ENCODE assay signal across 8 mouse cellular contexts in genomic region chr13:55535191-55535590, GRCm38 (mm10). TPM values are rescaled to one million over a fixed set of nuclear protein-coding genes. Genes with fewer than 3 reads are reported as not detected.
DNase-seq lines count a peak whose midpoint lies in the region; ATAC-seq and TF ChIP-seq lines count a peak whose summit lies in the region.

No protein-coding gene starts in this region.

- ATAC-seq in heart, embryonic 14.5 days (ENCODE audit: insufficient number of reproducible peaks, insufficient read depth, low FRiP score, low read depth) = no peak
- ATAC-seq in hindbrain, embryonic 12.5 days (ENCODE audit: low FRiP score) = no peak
- no peak for ATAC-seq in midbrain, embryonic 12.5 days (ENCODE audit: low FRiP score, low read depth)

- TF ChIP-seq CTCF in bone marrow macrophage, adult 2 months (IDR thresholded peaks at IDR 0.05; ENCODE audit: low read depth, low read length) = no peak

- H3K36me3 ChIP-seq in heart, embryonic 14.5 days (ENCODE audit: control insufficient read depth, insufficient read depth, low read length) = peaks cover 76% of the 10 kb centered on the region
- H3K36me3 ChIP-seq in hindbrain, embryonic 12.5 days = peaks cover 69% of the 10 kb centered on the region
- peaks cover 76% of the 10 kb centered on the region for H3K36me3 ChIP-seq in midbrain, embryonic 12.5 days

- H3K4me1 ChIP-seq in heart, embryonic 14.5 days (ENCODE audit: control insufficient read depth in 2 of 2, insufficient read depth in 2 of 2, low read length in 2 of 2) = peaks cover 2 to 9% of the 10 kb centered on the region in 2 experiments; a peak in 2 of 4 replicates
- H3K4me1 ChIP-seq in bone marrow macrophage, adult 2 months (ENCODE audit: control insufficient read depth, insufficient read depth, low read length) = peaks cover 10% of the 10 kb centered on the region
- H3K4me1 ChIP-seq in hindbrain, embryonic 12.5 days = peaks cover 14% of the 10 kb centered on the region
- H3K4me1 ChIP-seq in midbrain, embryonic 12.5 days = peaks cover 15% of the 10 kb centered on the region

- no peak for TF ChIP-seq POLR2A in bone marrow macrophage, adult 2 months (IDR thresholded peaks at IDR 0.05; ENCODE audit: borderline replicate concordance, low read depth, low read length)

- no peak overlapping the region; the same call in 1 of the 2 replicates for H3K9ac ChIP-seq in heart, embryonic 14.5 days (ENCODE audit: low read length)
- peak overlapping the region; percentile 85; the same call in 1 of the 2 replicates for H3K9ac ChIP-seq in hindbrain, embryonic 12.5 days
- H3K9ac ChIP-seq in midbrain, embryonic 12.5 days (replicated peaks) = 0 out of 2 replicates have a peak overlapping the region, but pooled peaks have one; percentile 83

- no peaks in the 10 kb centered on the region for H3K27me3 ChIP-seq in heart, embryonic 14.5 days (ENCODE audit: control insufficient read depth, insufficient read depth, low read length)
- no peaks in the 10 kb centered on the region for H3K27me3 ChIP-seq in hindbrain, embryonic 12.5 days
- H3K27me3 ChIP-seq in midbrain, embryonic 12.5 days = no peaks in the 10 kb centered on the region

- intact Hi-C loops in heart, postnatal 14 days (cut with DNase I) = no loop called here

- no peak overlapping the region for H3K27ac ChIP-seq in heart, embryonic 14.5 days (replicated peaks in 1 of 2; ENCODE audit: control insufficient read depth in 1 of 2, insufficient read depth in 1 of 2, low read depth in 2 of 2, low read length in 2 of 2)
- no peak overlapping the region for H3K27ac ChIP-seq in bone marrow macrophage, adult 2 months (ENCODE audit: insufficient read depth, low read depth, low read length)
- H3K27ac ChIP-seq in hindbrain, embryonic 12.5 days = no peak overlapping the region
- no peak overlapping the region for H3K27ac ChIP-seq in midbrain, embryonic 12.5 days (replicated peaks)

- no peak for DNase-seq in heart, postnatal 14 days
- no peak for DNase-seq in right cerebral cortex, postnatal 14 days
- DNase-seq in urinary bladder, postnatal 25 days (ENCODE audit: low spot score) = no peak
- DNase-seq in thymus, postnatal 10 days (ENCODE audit: low spot score in 2 of 2) = no peak

- H3K4me3 ChIP-seq in heart, embryonic 14.5 days (ENCODE audit: control insufficient read depth in 1 of 2, insufficient read depth in 1 of 2, low read depth in 1 of 2, low read length in 2 of 2) = peak overlapping the region in 1 of 2 experiments; percentile 87; a peak in 1 of 4 replicates
- peak overlapping the region; percentile 96 for H3K4me3 ChIP-seq in bone marrow macrophage, adult 2 months (ENCODE audit: insufficient read depth, low read length)
- H3K4me3 ChIP-seq in hindbrain, embryonic 12.5 days = peak overlapping the region; percentile 87
- H3K4me3 ChIP-seq in midbrain, embryonic 12.5 days = peak overlapping the region; percentile 93

- WGBS in heart, embryonic 14.5 days = 92% methylated on average over 15 of the region's 15 CpGs
- 94% methylated on average over 15 of the region's 15 CpGs for WGBS in hindbrain, embryonic 12.5 days
- 96% methylated on average over 15 of the region's 15 CpGs for WGBS in midbrain, embryonic 12.5 days

- no peaks in the 10 kb centered on the region for H3K9me3 ChIP-seq in heart, embryonic 14.5 days (ENCODE audit: control insufficient read depth, low read length)
- H3K9me3 ChIP-seq in hindbrain, embryonic 12.5 days (replicated peaks) = no peaks in the 10 kb centered on the region
- no peaks in the 10 kb centered on the region for H3K9me3 ChIP-seq in midbrain, embryonic 12.5 days

- peak overlapping the region; percentile 92 for H3K4me2 ChIP-seq in heart, embryonic 14.5 days (ENCODE audit: low read length)
- H3K4me2 ChIP-seq in hindbrain, embryonic 12.5 days (replicated peaks) = peak overlapping the region; percentile 95
- H3K4me2 ChIP-seq in midbrain, embryonic 12.5 days (replicated peaks) = peak overlapping the region; percentile 100

RNA-seq across cellular contexts. Expression of gene Ddx41, which starts 1.3 kb away (rescaled TPM):
- 27.8 and 28.9 TPM in 2 replicates for polyA plus RNA-seq in heart, embryonic 14.5 days (2014; fragmentation: Nextera tagmentation; extraction: Ambion mirVana)
- total RNA-seq in heart, postnatal 14 days (2021) = 10 to 100 TPM; 14.4 to 14.8 TPM
- 39.1 and 39.8 TPM in 2 replicates for polyA plus RNA-seq in bone marrow macrophage, adult 2 months (2012; ENCODE audit: insufficient read depth, insufficient read length, missing spikeins)
- 64.0 and 64.6 TPM in 2 replicates for polyA plus RNA-seq in hindbrain, embryonic 12.5 days (2016; fragmentation: Nextera tagmentation; extraction: Ambion mirVana)
- 64.6 and 73.4 TPM in 2 replicates for polyA plus RNA-seq in midbrain, embryonic 12.5 days (2016; fragmentation: Nextera tagmentation; extraction: Ambion mirVana)

RNA-seq across cellular contexts. Expression of gene Dok3, which starts 6.1 kb away (rescaled TPM):
- polyA plus RNA-seq in heart, embryonic 14.5 days (2014; fragmentation: Nextera tagmentation; extraction: Ambion mirVana) = 1.3 and 1.4 TPM in 2 replicates
- 1 to 10 TPM; 1.9 to 2.3 TPM for total RNA-seq in heart, postnatal 14 days (2021)
- polyA plus RNA-seq in bone marrow macrophage, adult 2 months (2012; ENCODE audit: insufficient read depth, insufficient read length, missing spikeins) = 87.8 and 94.2 TPM in 2 replicates
- polyA plus RNA-seq in hindbrain, embryonic 12.5 days (2016; fragmentation: Nextera tagmentation; extraction: Ambion mirVana) = 3.7 and 4.7 TPM in 2 replicates
- polyA plus RNA-seq in midbrain, embryonic 12.5 days (2016; fragmentation: Nextera tagmentation; extraction: Ambion mirVana) = 2.9 and 4.6 TPM in 2 replicates

RNA-seq across cellular contexts. Expression of gene Pdlim7, which starts 21.7 kb away (rescaled TPM):
- polyA plus RNA-seq in heart, embryonic 14.5 days (2014; fragmentation: Nextera tagmentation; extraction: Ambion mirVana) = 329 and 370 TPM in 2 replicates
- total RNA-seq in heart, postnatal 14 days (2021) = 10 to 100 TPM; 52.3 to 56.6 TPM
- 6.0 TPM in 2 replicates for polyA plus RNA-seq in bone marrow macrophage, adult 2 months (2012; ENCODE audit: insufficient read depth, insufficient read length, missing spikeins)
- 154 and 158 TPM in 2 replicates for polyA plus RNA-seq in hindbrain, embryonic 12.5 days (2016; fragmentation: Nextera tagmentation; extraction: Ambion mirVana)
- polyA plus RNA-seq in midbrain, embryonic 12.5 days (2016; fragmentation: Nextera tagmentation; extraction: Ambion mirVana) = 140 and 156 TPM in 2 replicates

RNA-seq across cellular contexts. Expression of gene Fam193b, which starts 35.7 kb away (rescaled TPM):
- polyA plus RNA-seq in heart, embryonic 14.5 days (2014; fragmentation: Nextera tagmentation; extraction: Ambion mirVana) = 16.8 and 19.5 TPM in 2 replicates
- total RNA-seq in heart, postnatal 14 days (2021) = 10 to 100 TPM; 24.8 to 26.9 TPM
- polyA plus RNA-seq in bone marrow macrophage, adult 2 months (2012; ENCODE audit: insufficient read depth, insufficient read length, missing spikeins) = 45.6 and 47.6 TPM in 2 replicates
- polyA plus RNA-seq in hindbrain, embryonic 12.5 days (2016; fragmentation: Nextera tagmentation; extraction: Ambion mirVana) = 67.4 and 71.9 TPM in 2 replicates
- polyA plus RNA-seq in midbrain, embryonic 12.5 days (2016; fragmentation: Nextera tagmentation; extraction: Ambion mirVana) = 67.2 and 67.7 TPM in 2 replicates

RNA-seq across cellular contexts. Expression of gene Tmed9, which starts 38.3 kb away (rescaled TPM):
- polyA plus RNA-seq in heart, embryonic 14.5 days (2014; fragmentation: Nextera tagmentation; extraction: Ambion mirVana) = 35.0 and 58.4 TPM in 2 replicates
- total RNA-seq in heart, postnatal 14 days (2021) = 10 to 100 TPM; 83.3 to 89.3 TPM
- polyA plus RNA-seq in bone marrow macrophage, adult 2 months (2012; ENCODE audit: insufficient read depth, insufficient read length, missing spikeins) = 90.3 and 94.9 TPM in 2 replicates
- polyA plus RNA-seq in hindbrain, embryonic 12.5 days (2016; fragmentation: Nextera tagmentation; extraction: Ambion mirVana) = 113 and 128 TPM in 2 replicates
- 105 and 108 TPM in 2 replicates for polyA plus RNA-seq in midbrain, embryonic 12.5 days (2016; fragmentation: Nextera tagmentation; extraction: Ambion mirVana)

Comparison
In these comparisons a context has a peak if more than half of its experiments do, and no peak if none do; other contexts are left out.
1. RNA of gene Dok3, which starts 6.1 kb away (polyA plus RNA-seq): 87.8 to 94.2 TPM in bone marrow macrophage, adult 2 months; 3.7 to 4.7 TPM in hindbrain, embryonic 12.5 days, 2.9 to 4.6 TPM in midbrain, embryonic 12.5 days and 1.3 to 1.4 TPM in heart, embryonic 14.5 days; every median in the first group is over 10 times any median in the second.
2. RNA of gene Pdlim7, which starts 21.7 kb away (polyA plus RNA-seq): 329 to 370 TPM in heart, embryonic 14.5 days, 140 to 156 TPM in midbrain, embryonic 12.5 days and 154 to 158 TPM in hindbrain, embryonic 12.5 days; 6.0 TPM in bone marrow macrophage, adult 2 months; every median in the first group is over 10 times any median in the second.
3. Peak in every context shown above with its lines, with median percentiles within 50 percentile points of each other: H3K4me2 ChIP-seq.